Mouse (Mus musculus) lung, postnatal 25 days (tissue): ENCODE measurements around the gene St8sia1.

ENCODE experiments used
- DNase-seq: peaks from one replicate; pipeline ENCODE4 v3.0.0; 2022; ENCODE audit warnings: low spot score

St8sia1 gene

DNA sequence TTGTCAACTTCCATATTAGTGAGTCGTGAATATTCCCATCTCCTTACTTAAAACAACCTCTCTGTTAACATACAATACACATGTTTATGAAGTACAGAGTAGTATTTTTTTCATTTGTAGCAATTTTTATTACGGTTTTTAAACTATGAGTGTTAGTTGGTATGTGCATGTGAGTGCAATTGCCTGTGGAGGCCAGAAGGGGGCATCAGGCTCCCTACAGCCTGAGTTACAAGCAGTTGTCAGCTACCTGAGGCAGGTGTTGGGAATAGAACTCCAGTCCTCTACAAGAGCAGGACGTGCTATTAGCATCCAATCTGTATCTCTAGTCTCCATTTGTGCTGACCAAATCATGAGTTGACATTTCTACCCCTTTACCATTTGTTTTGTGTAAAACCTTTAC lies 19.8 kb downstream of the St8sia1 start:
- DNase-seq = no peak

GRCm38 (mm10) chr6:142943419-142943818 lies 20.8 kb downstream of the St8sia1 start:
- DNase-seq = no peak

DNA sequence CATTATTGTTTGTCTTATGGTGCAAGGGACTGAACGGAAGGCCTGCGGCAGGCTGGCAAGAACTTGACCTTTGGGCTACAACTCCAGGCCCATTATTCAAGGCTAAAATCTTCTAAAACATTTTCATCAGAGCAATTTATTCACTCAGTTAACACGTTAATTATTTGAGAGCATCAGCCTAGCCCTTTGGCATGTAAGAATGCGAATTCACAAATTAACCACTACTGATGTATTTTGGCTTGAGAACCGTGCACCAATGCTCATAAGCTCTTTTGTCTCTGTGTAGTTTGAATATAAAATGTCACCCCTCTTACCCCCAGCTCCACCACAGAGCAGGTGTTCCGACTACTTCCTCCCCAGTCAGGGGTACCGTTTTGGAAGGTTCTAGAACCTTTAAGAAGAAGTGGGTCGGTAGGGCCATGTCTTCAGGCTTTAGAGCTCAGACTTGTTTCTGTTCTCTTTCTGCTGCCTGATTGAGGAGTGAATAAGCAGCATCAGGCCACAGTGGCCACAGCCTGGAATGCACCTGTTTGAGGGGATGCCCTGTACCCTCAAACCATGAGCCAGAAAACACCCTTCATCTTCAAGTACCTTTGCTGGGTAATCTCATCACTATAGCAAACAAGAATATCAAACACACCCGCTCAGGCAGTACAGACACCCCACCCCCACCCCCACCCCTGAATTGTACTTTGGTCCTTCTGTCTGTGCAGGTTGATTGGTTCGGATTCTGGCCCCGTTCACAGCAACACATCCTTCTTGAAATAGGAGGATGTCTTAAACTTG lies 22.5 kb downstream of the St8sia1 start:
- DNase-seq = no peak

DNA sequence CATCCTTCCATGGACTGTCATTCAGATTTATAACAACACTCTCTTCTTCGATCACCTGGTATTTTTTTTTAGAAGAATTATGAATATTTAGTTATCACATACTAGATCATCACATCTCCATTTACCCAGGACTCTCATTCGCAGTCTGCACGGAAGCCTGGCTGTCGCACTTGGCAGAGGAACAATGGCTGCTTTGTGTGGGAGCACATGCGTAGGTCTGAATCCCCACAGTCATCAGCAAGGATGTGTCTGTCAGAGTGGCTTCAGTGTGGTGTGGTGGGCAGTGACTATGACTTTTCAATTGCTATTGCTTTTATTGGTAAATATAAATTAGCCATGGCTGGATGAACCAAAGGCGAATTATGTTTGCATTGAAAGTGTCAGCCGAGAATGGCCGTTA lies 23.2 kb downstream of the St8sia1 start:
- DNase-seq = no peak

GRCm38 (mm10) chr6:142938549-142939345 lies 25.5 kb downstream of the St8sia1 start:
- peak; percentile 21 for DNase-seq

GRCm38 (mm10) chr6:142938074-142938473 lies 26.2 kb downstream of the St8sia1 start:
- no peak for DNase-seq

GRCm38 (mm10) chr6:142932582-142932981 lies 31.7 kb downstream of the St8sia1 start:
- DNase-seq = no peak

GRCm38 (mm10) chr6:142932144-142932543 lies 32.1 kb downstream of the St8sia1 start:
- DNase-seq = no peak

GRCm38 (mm10) chr6:142928551-142929309 lies 35.5 kb downstream of the St8sia1 start:
- no peak for DNase-seq

GRCm38 (mm10) chr6:142926901-142927605 lies 37.2 kb downstream of the St8sia1 start:
- no peak for DNase-seq

GRCm38 (mm10) chr6:142925921-142926320 lies 38.3 kb downstream of the St8sia1 start:
- no peak for DNase-seq

DNA sequence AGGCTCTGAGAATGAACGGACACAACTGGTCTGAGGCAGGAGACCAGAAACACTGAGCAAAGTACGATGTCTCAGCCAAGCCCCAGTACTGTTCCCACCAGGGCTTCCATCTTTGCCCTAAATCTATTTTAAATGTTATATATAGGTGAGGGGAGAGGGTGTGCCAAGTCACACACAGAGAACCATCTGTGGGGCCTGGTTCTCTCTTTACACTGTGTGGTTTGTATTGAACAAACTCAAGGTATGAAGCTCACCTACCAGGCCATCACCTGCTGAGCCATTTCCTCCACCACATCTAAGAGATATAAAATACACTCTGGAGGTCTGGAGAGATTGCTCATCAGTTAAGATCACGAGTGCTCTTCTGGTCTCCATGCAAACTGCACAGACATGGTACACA lies 38.9 kb downstream of the St8sia1 start:
- DNase-seq = no peak

DNA sequence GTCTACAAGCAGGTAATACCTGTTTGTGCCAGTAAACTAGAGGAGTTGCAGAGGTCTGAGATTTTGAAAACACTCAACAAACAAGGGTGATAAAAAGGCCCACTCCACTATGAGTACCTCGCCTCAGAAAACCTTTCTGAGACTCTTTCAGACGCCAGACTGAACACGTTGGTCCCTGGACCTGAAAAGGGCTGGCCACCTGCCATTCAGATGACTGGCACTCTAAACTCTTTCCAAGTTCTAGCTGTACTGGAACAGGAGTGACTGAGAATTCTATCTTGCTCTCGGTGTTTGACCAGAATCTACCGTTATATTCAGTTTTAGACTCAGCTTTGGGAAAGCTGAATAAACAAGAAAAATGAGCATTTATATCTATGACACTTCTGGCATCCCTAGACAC lies 43.4 kb downstream of the St8sia1 start:
- no peak for DNase-seq

GRCm38 (mm10) chr6:142918691-142919090 lies 45.6 kb downstream of the St8sia1 start:
- DNase-seq = no peak

- no peak for DNase-seq
Observed at GRCm38 (mm10) chr6:142917471-142917901, 46.8 kb downstream of the St8sia1 start.

DNA sequence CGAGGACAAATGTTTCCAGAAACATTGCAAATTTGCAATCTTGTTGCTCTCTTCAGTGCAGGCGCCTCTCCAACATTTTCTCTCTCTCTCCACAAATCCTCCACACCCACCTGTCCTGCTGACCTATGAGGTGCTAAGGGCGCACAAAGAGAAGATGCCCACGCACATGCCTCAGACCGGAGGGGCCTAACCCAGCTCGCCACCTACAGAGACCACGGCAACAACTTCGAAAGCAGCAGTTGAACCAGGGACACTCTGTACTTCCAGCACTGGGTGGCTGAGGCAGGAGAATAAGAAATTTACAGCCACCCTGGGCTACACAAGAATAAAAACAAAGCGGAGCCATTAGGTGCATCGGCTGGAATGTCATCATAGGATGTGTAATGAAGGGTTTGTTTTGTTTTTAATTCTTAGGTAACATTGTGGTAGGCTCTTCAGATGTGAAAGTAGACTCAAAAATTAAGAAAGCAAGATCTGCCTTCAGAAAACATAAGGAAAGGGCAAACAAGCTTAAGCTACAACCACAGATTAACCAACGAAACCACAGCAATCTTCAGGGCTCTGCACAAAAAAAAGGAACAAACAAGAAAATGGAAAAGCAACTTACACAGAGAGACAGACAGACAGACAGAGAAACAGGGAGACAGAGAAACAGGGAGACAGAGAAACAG lies 47.8 kb downstream of the St8sia1 start:
- no peak for DNase-seq

- DNase-seq = no peak
Observed at GRCm38 (mm10) chr6:142915464-142915863, 48.8 kb downstream of the St8sia1 start.

- DNase-seq = no peak
Observed at GRCm38 (mm10) chr6:142914676-142915075, 49.6 kb downstream of the St8sia1 start.

DNA sequence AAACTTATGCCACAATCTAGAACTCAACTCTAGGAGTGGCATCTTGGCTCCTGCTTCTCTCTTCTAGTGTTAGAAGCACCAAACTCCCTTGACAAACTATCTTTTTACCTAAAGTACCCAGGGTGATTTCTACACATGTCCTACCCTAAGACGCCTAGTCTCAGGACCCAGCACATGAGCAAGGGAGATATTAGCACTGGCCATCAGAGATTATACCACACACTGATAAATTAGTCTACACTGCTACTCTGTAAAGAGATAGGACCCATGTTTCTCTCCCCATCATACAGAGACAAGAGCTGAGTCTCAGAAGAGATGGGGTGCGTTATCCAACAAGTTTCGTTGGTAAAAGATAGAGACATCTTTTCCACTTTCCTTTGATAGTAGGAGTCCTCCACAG lies 53.0 kb downstream of the St8sia1 start:
- DNase-seq = no peak

GRCm38 (mm10) chr6:142910721-142911120 lies 53.5 kb downstream of the St8sia1 start:
- DNase-seq = no peak

- no peak for DNase-seq
Observed at GRCm38 (mm10) chr6:142909771-142910105, 54.5 kb downstream of the St8sia1 start.
